ENCODE assay signal across 8 mouse cellular contexts in the genomic region with DNA sequence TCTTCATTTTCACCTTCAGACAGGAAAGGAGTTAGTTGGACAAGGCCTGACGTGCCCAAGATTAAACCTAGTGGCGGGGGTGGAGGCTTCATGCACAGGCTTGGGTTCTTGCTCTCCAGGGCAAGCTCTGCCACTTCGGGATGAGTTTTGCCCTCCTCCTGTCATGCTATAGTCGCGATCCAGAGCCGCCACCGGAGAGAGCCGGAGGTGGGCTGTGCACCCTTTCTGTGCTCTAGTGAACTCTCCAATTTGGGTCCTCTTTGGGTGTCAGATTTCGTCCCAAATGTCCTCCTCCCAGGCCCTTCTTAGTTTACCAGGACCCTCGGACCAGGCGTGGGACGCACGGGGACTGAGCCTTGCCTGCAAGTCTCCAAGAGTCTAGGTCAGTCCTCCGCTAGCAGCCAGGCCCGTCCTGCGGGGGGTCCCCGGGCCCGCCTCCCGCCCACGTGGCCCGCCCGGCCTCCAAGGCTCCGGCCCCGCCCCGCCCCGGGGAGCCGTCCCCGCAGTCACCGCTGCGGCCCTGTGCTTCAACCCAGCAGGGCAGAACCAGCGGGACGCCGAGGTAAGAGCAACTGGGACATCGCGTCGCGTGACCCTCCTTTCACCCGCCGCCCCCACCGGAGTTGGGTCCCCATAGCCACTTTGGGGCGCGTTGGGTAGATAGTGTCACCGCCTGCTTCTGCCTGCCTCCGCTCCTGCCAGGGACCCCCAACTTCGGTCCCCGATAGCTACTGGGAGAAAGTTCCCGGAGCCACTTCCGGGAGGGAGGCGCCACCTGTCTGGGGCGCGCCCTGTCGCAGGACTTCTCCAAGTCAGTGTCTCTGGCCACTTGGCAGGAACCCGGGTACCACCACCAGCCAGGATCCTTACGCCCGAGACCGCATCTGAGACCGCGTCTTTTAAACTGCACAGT. TPM values are rescaled to one million over a fixed set of nuclear protein-coding genes. Genes with fewer than 3 reads are reported as not detected.
DNase-seq lines count a peak whose midpoint lies in the region; ATAC-seq and TF ChIP-seq lines count a peak whose summit lies in the region.

TSS of gene Arhgef3 (plus strand) at position 538 of the 913 bp plus-strand sequence.

- no peaks in the 10 kb centered on the region for H3K79me2 ChIP-seq in liver, adult 2 months (ENCODE audit: control insufficient read depth, insufficient read depth, low read length)

- no peaks in the 10 kb centered on the region for H3K4me1 ChIP-seq in cortical plate, adult 2 months (ENCODE audit: control insufficient read depth, insufficient read depth, low read length)
- H3K4me1 ChIP-seq in liver, adult 2 months (ENCODE audit: control insufficient read depth, insufficient read depth, low read length) = peaks cover 27% of the 10 kb centered on the region
- peaks cover 7% of the 10 kb centered on the region; the same call in 1 of the 2 replicates for H3K4me1 ChIP-seq in midbrain, postnatal 0 days (ENCODE audit: insufficient read depth, low read length)

- no peaks in the 10 kb centered on the region for H3K9me3 ChIP-seq in midbrain, postnatal 0 days (ENCODE audit: low read length)

- peak; percentile 50 to 67 for DNase-seq in cerebellum, postnatal 10 days
- no peak for DNase-seq in cerebellum, adult 9-11 months
- peak; percentile 78 to 84 for DNase-seq in heart, adult 18-20 months
- peak; percentile 78 for DNase-seq in kidney, adult 11 months
- DNase-seq in liver, adult 2 months (ENCODE audit: extremely low read depth, low read depth, low spot score) = peak; percentile 49
- DNase-seq in midbrain, postnatal 0 days (ENCODE audit: low spot score) = peak; percentile 27
- peak; percentile 5 for DNase-seq in thymus, postnatal 0 days (ENCODE audit: low spot score)

- no peaks in the 10 kb centered on the region for H3K36me3 ChIP-seq in liver, adult 2 months (ENCODE audit: control insufficient read depth, insufficient read depth, low read length)
- no peaks in the 10 kb centered on the region for H3K36me3 ChIP-seq in midbrain, postnatal 0 days (ENCODE audit: insufficient read depth, low read length)

- H3K27me3 ChIP-seq in liver, adult 2 months (ENCODE audit: control insufficient read depth, insufficient read depth, low read length) = no peaks in the 10 kb centered on the region
- H3K27me3 ChIP-seq in midbrain, postnatal 0 days (ENCODE audit: insufficient read depth, low read length) = peaks cover 18% of the 10 kb centered on the region; the same call in 1 of the 2 replicates

- no peak for TF ChIP-seq POLR2A in cortical plate, adult 2 months (IDR thresholded peaks at IDR 0.05; ENCODE audit: extremely low read depth, insufficient read depth, low read length)
- TF ChIP-seq POLR2A in liver, adult 2 months (IDR thresholded peaks at IDR 0.05; ENCODE audit: extremely low read depth, insufficient read depth, low read length) = peak; percentile 26; the same call in 1 of the 2 replicates

- H3K9ac ChIP-seq in liver, adult 2 months (ENCODE audit: low read depth, low read length) = peak within 1 kb of the TSS; percentile 80
- H3K9ac ChIP-seq in midbrain, postnatal 0 days (replicated peaks; ENCODE audit: low read length, poor library complexity, severe bottlenecking) = peak within 1 kb of the TSS; percentile 42; the same call in 1 of the 2 replicates

- ATAC-seq in midbrain, postnatal 0 days (ENCODE audit: low FRiP score) = 0 out of 2 replicates have a peak, but pooled peaks have one; percentile 60

- no peak within 1 kb of the TSS for H3K27ac ChIP-seq in cortical plate, adult 2 months (ENCODE audit: insufficient read depth, low read length)
- peak within 1 kb of the TSS; percentile 49; the same call in 1 of the 2 replicates for H3K27ac ChIP-seq in liver, adult 2 months (replicated peaks; ENCODE audit: insufficient read depth, low read depth, low read length)
- no peak within 1 kb of the TSS for H3K27ac ChIP-seq in midbrain, postnatal 0 days (ENCODE audit: low read depth, low read length)

- H3K4me3 ChIP-seq in cortical plate, adult 2 months (ENCODE audit: insufficient read depth, low read length) = peak within 1 kb of the TSS; percentile 18; the same call in 1 of the 2 replicates
- H3K4me3 ChIP-seq in liver, adult 2 months (ENCODE audit: insufficient read depth, low read depth, low read length) = peak within 1 kb of the TSS; percentile 82
- peak within 1 kb of the TSS; percentile 44 for H3K4me3 ChIP-seq in midbrain, postnatal 0 days (ENCODE audit: low read depth, low read length)

- WGBS in liver, adult 2 months = 2% methylated on average over 58 of the region's 58 CpGs
- 1% methylated on average over 55 of the region's 58 CpGs for WGBS in midbrain, postnatal 0 days

- peak within 1 kb of the TSS; percentile 95 for H3K4me2 ChIP-seq in midbrain, postnatal 0 days (ENCODE audit: low read depth, low read length, poor library complexity, severe bottlenecking)

- TF ChIP-seq CTCF in cortical plate, adult 2 months (IDR thresholded peaks at IDR 0.05; ENCODE audit: extremely low read depth, insufficient read depth, low read length) = no peak
- TF ChIP-seq CTCF in liver, adult 2 months (IDR thresholded peaks at IDR 0.05; ENCODE audit: low read depth, low read length) = no peak
- TF ChIP-seq CTCF in midbrain, postnatal 0 days (IDR thresholded peaks at IDR 0.05) = peak; percentile 10; the same call in 1 of the 2 replicates

RNA-seq across cellular contexts. Expression of gene Arhgef3, which starts in this region (rescaled TPM):
- 42.9 and 45.9 TPM in 2 replicates for polyA plus RNA-seq in cortical plate, adult 2 months (2012; rRNA removed)
- total RNA-seq in heart, adult 18-20 months (2021) = 10 to 100 TPM; 24.5 to 26.1 TPM
- total RNA-seq in liver, adult 2 months (2014; rRNA removed) = 17.2 and 19.3 TPM in 2 replicates
- 6.4 and 6.7 TPM in 2 replicates for polyA plus RNA-seq in liver, adult 2 months (2012; rRNA removed)
- 17.0 and 18.6 TPM in 2 replicates for total RNA-seq in midbrain, postnatal 0 days (2014; rRNA removed)
- polyA plus RNA-seq in midbrain, postnatal 0 days (2015; fragmentation: Nextera tagmentation; extraction: Ambion mirVana) = 11.1 and 13.3 TPM in 2 replicates
- 24.1 and 24.2 TPM in 2 replicates for polyA plus RNA-seq in thymus, postnatal 0 days (2015; fragmentation: Nextera tagmentation; extraction: Ambion mirVana)

Comparison
In these comparisons a context has a peak if more than half of its experiments do, and no peak if none do; other contexts are left out.
1. H3K4me3 ChIP-seq: peak in every context shown above with its lines; median percentile 82 in liver, adult 2 months; 44 in midbrain, postnatal 0 days; 18 in cortical plate, adult 2 months.